Mouse (Mus musculus): ENCODE results near the gene Arhgap23. TPM values are rescaled to one million over a fixed set of nuclear protein-coding genes. Genes with fewer than 3 reads are reported as not detected.

Gene Arhgap23
- total and polyA plus RNA-seq, 3 experiments, result 1.2 to 5.6 (median 4.2) TPM

- Histone ChIP-seq H3K27ac (ENCODE audit: insufficient read depth, low read depth) (no peak overlapping the region), H3K4me3 (replicated peaks in 1 of 3; ENCODE audit: low read depth in 2 of 3, low read length in 2 of 3, poor library complexity in 1 of 3) (no peak overlapping the region), H3K9ac (ENCODE audit: insufficient read depth, low read depth) (no peak overlapping the region), H3K9me3 (replicated peaks; ENCODE audit: low read length) (peaks cover 18% of the 10 kb centered on the region), H3K27me3 (replicated peaks) (peaks cover 79% of the 10 kb centered on the region), H3K36me3 (replicated peaks in 1 of 2; ENCODE audit: control insufficient read depth in 1 of 2, insufficient read depth in 1 of 2, low read length in 1 of 2) (no peaks in the 10 kb centered on the region), H3K4me1 (ENCODE audit: control insufficient read depth in 1 of 2, insufficient read depth in 2 of 2) (peaks cover 11 to 21% of the 10 kb centered on the region in 2 experiments), H3K79me2 (replicated peaks; ENCODE audit: control insufficient read depth, extremely low read depth, insufficient read depth, poor library complexity, severe bottlenecking) (no peaks in the 10 kb centered on the region), H3K4me2 (ENCODE audit: insufficient read depth, low read depth, poor library complexity, severe bottlenecking) (no peak overlapping the region)
- TF ChIP-seq POLR2AphosphoS2 (IDR thresholded peaks at IDR 0.05; ENCODE audit: low read depth, low read length), result no peak
- no peak for TF ChIP-seq MYC (IDR thresholded peaks at IDR 0.05; ENCODE audit: low read depth, low read length)
- no peak for TF ChIP-seq TCF12 (IDR thresholded peaks at IDR 0.05; ENCODE audit: low read depth, low read length)
- no peak for TF ChIP-seq RAD21 (IDR thresholded peaks at IDR 0.05; ENCODE audit: low read depth, low read length)
- no peak for TF ChIP-seq EP300 (IDR thresholded peaks at IDR 0.05; ENCODE audit: low read length)
- no peak for TF ChIP-seq JUN (IDR thresholded peaks at IDR 0.05; ENCODE audit: insufficient read depth, low read depth, low read length)
- TF ChIP-seq E2F4 (IDR thresholded peaks at IDR 0.05; ENCODE audit: insufficient replicate concordance, low read depth, low read length), result no peak
- TF ChIP-seq MAX (IDR thresholded peaks at IDR 0.05; ENCODE audit: low read length), result no peak
- TF ChIP-seq TBP (conservative IDR thresholded peaks at IDR 0.05; ENCODE audit: low read depth, low read length), result no peak
- TF ChIP-seq SIN3A (IDR thresholded peaks at IDR 0.05; ENCODE audit: low read length), result no peak
- dilution Hi-C loops (cut with MboI; ENCODE audit: extremely low pct_ligation_motif_present, extremely low pct_unique_long_range_greater_than_20kb, low sequenced_read_pairs) (no loop called here), in situ Hi-C loops (cut with MboI; ENCODE audit: low pct_ligation_motif_present, low pct_unique_long_range_greater_than_20kb, low sequenced_read_pairs) (no loop called here)
- no peak for DNase-seq (ENCODE audit: extremely low read depth)
Measured at GRCm38 (mm10) chr11:97537580-97538089, 122.3 kb downstream of the Arhgap23 start.

- dilution Hi-C loops (cut with MboI; ENCODE audit: extremely low pct_ligation_motif_present, extremely low pct_unique_long_range_greater_than_20kb, low sequenced_read_pairs), result no loop called here
- H3K4me2 ChIP-seq (ENCODE audit: insufficient read depth, low read depth, poor library complexity, severe bottlenecking), result no peak overlapping the region
- H3K9ac ChIP-seq (ENCODE audit: insufficient read depth, low read depth), result no peak overlapping the region
- TF ChIP-seq ZMIZ1 (IDR thresholded peaks at IDR 0.05; ENCODE audit: low read depth, low read length) (no peak), RCOR1 (conservative IDR thresholded peaks at IDR 0.05; ENCODE audit: low read depth, low read length) (no peak), RAD21 (IDR thresholded peaks at IDR 0.05; ENCODE audit: low read depth, low read length) (no peak), TBP (conservative IDR thresholded peaks at IDR 0.05; ENCODE audit: low read depth, low read length) (no peak), ETS1 (conservative IDR thresholded peaks at IDR 0.05; ENCODE audit: low read depth, low read length) (no peak), NRF1 (IDR thresholded peaks at IDR 0.05; ENCODE audit: low read depth, low read length) (no peak)
- DNase-seq (ENCODE audit: extremely low read depth), result no peak
- H3K27me3 ChIP-seq (replicated peaks), result peaks cover 90% of the 10 kb centered on the region
- no peak overlapping the region for H3K27ac ChIP-seq (ENCODE audit: insufficient read depth, low read depth)
- no peaks in the 10 kb centered on the region for H3K36me3 ChIP-seq (replicated peaks in 1 of 2; ENCODE audit: control insufficient read depth in 1 of 2, insufficient read depth in 1 of 2, low read length in 1 of 2)
- peaks cover 12% of the 10 kb centered on the region for H3K9me3 ChIP-seq (replicated peaks; ENCODE audit: low read length)
- no peaks in the 10 kb centered on the region for H3K79me2 ChIP-seq (replicated peaks; ENCODE audit: control insufficient read depth, extremely low read depth, insufficient read depth, poor library complexity, severe bottlenecking)
- in situ Hi-C loops (cut with MboI; ENCODE audit: low pct_ligation_motif_present, low pct_unique_long_range_greater_than_20kb, low sequenced_read_pairs), result no loop called here
- H3K4me1 ChIP-seq (ENCODE audit: control insufficient read depth in 1 of 2, insufficient read depth in 2 of 2), result peaks cover 5 to 9% of the 10 kb centered on the region in 2 experiments
- H3K4me3 ChIP-seq (replicated peaks in 1 of 3; ENCODE audit: low read depth in 2 of 3, low read length in 2 of 3, poor library complexity in 1 of 3), result no peak overlapping the region
Measured at GRCm38 (mm10) chr11:97539622-97540021, 124.3 kb downstream of the Arhgap23 start.
